In genomic region chr14:118436791-118437155, GRCm38 (mm10) we compare ENCODE assay signal across 8 mouse cellular contexts.
DNase-seq lines count a peak whose midpoint lies in the region; ATAC-seq and TF ChIP-seq lines count a peak whose summit lies in the region.

No protein-coding gene starts in this region.

- WGBS in embryonic facial prominence, embryonic 15.5 days, result under 1% methylated on average over 31 of the region's 31 CpGs
- under 1% methylated on average over 30 of the region's 31 CpGs for WGBS in midbrain, postnatal 0 days

- TF ChIP-seq CTCF in gastrocnemius, adult 2 months (IDR thresholded peaks at IDR 0.05), result no peak
- peak; percentile 43 for TF ChIP-seq CTCF in midbrain, postnatal 0 days (IDR thresholded peaks at IDR 0.05)

- DNase-seq in gastrocnemius, adult 2 months, result no peak
- DNase-seq in gastrocnemius, adult 18-20 months (ENCODE audit: low spot score), result no peak
- DNase-seq in ES-CJ7 (ENCODE audit: low read depth, low spot score), result peak; percentile 46
- DNase-seq in left cerebral cortex, postnatal 25 days (ENCODE audit: low spot score in 2 of 2), result peak; percentile 26 to 30
- peak; percentile 52 for DNase-seq in midbrain, postnatal 0 days (ENCODE audit: low spot score)
- no peak for DNase-seq in spleen, postnatal 36 days (ENCODE audit: low spot score in 2 of 2)

- peaks cover 15% of the 10 kb centered on the region for H3K4me1 ChIP-seq in embryonic facial prominence, embryonic 15.5 days
- no peaks in the 10 kb centered on the region; the same call in 1 of the 2 replicates for H3K4me1 ChIP-seq in midbrain, postnatal 0 days (ENCODE audit: insufficient read depth, low read length)

- H3K36me3 ChIP-seq in embryonic facial prominence, embryonic 15.5 days, result no peaks in the 10 kb centered on the region
- H3K36me3 ChIP-seq in midbrain, postnatal 0 days (ENCODE audit: insufficient read depth, low read length), result no peaks in the 10 kb centered on the region

- peak overlapping the region; percentile 88 for H3K4me2 ChIP-seq in embryonic facial prominence, embryonic 15.5 days (replicated peaks)
- peak overlapping the region; percentile 79 for H3K4me2 ChIP-seq in midbrain, postnatal 0 days (ENCODE audit: low read depth, low read length, poor library complexity, severe bottlenecking)

- peak overlapping the region; percentile 0; the same call in 1 of the 2 replicates for H3K9ac ChIP-seq in embryonic facial prominence, embryonic 15.5 days
- H3K9ac ChIP-seq in midbrain, postnatal 0 days (replicated peaks; ENCODE audit: low read length, poor library complexity, severe bottlenecking), result peak overlapping the region; percentile 56

- intact Hi-C loops in gastrocnemius, adult 2 months (cut with DNase I), result no loop called here
- intact Hi-C loops in left cerebral cortex, postnatal 25 days (cut with DNase I), result loop anchor here (2.0 to 5.0 kb wide), 3 partner anchors 114 to 200 kb away; partner anchors contain the start of gene Sox21

- peaks cover 69% of the 10 kb centered on the region for H3K27me3 ChIP-seq in embryonic facial prominence, embryonic 15.5 days
- H3K27me3 ChIP-seq in midbrain, postnatal 0 days (ENCODE audit: insufficient read depth, low read length), result peaks cover 37% of the 10 kb centered on the region

- peak; percentile 84 for ATAC-seq in embryonic facial prominence, embryonic 15.5 days (ENCODE audit: insufficient number of reproducible peaks, low FRiP score, low TSS enrichment, low read depth)
- ATAC-seq in hematopoietic stem cell, adult 5-6 weeks (replicated peaks in 1 of 2; ENCODE audit: insufficient read depth in 1 of 2, low FRiP score in 2 of 2, low TSS enrichment in 1 of 2, low read depth in 1 of 2, poor library complexity in 2 of 2, severe bottlenecking in 2 of 2), result peak; percentile 49 to 51
- ATAC-seq in midbrain, postnatal 0 days (ENCODE audit: low FRiP score), result peak; percentile 82; the same call in 1 of the 2 replicates

- H3K9me3 ChIP-seq in embryonic facial prominence, embryonic 15.5 days (replicated peaks), result no peaks in the 10 kb centered on the region
- H3K9me3 ChIP-seq in midbrain, postnatal 0 days (ENCODE audit: low read length), result no peaks in the 10 kb centered on the region

- no peak overlapping the region for H3K27ac ChIP-seq in gastrocnemius, adult 2 months
- H3K27ac ChIP-seq in embryonic facial prominence, embryonic 15.5 days (replicated peaks), result no peak overlapping the region
- H3K27ac ChIP-seq in midbrain, postnatal 0 days (ENCODE audit: low read depth, low read length), result peak overlapping the region; percentile 55

- H3K4me3 ChIP-seq in gastrocnemius, adult 2 months, result peak overlapping the region; percentile 59
- peak overlapping the region; percentile 45 for H3K4me3 ChIP-seq in embryonic facial prominence, embryonic 15.5 days (replicated peaks)
- H3K4me3 ChIP-seq in midbrain, postnatal 0 days (ENCODE audit: low read depth, low read length), result peak overlapping the region; percentile 42

Comparison
In these comparisons a context has a peak if more than half of its experiments do, and no peak if none do; other contexts are left out.
1. DNase-seq: peak in ES-CJ7 (single experiment), left cerebral cortex, postnatal 25 days (2 of 2) and midbrain, postnatal 0 days (single experiment); none in gastrocnemius, adult 2 months (single experiment), gastrocnemius, adult 18-20 months (single experiment) and spleen, postnatal 36 days (0 of 2).
2. Peak in every context shown above with its lines, with median percentiles within 50 percentile points of each other: H3K4me3 ChIP-seq and ATAC-seq.